Mouse (Mus musculus): Measurements from ENCODE around the gene Cyp2d40. TPM values are rescaled to one million over a fixed set of nuclear protein-coding genes. Genes with fewer than 3 reads are reported as not detected.
A peak's percentile ranks its signal among the peaks of the same experiment; 100 is the strongest.

The Cyp2d40 gene
- total and polyA plus RNA-seq, 2 experiments: 107 to 145 TPM

DNA sequence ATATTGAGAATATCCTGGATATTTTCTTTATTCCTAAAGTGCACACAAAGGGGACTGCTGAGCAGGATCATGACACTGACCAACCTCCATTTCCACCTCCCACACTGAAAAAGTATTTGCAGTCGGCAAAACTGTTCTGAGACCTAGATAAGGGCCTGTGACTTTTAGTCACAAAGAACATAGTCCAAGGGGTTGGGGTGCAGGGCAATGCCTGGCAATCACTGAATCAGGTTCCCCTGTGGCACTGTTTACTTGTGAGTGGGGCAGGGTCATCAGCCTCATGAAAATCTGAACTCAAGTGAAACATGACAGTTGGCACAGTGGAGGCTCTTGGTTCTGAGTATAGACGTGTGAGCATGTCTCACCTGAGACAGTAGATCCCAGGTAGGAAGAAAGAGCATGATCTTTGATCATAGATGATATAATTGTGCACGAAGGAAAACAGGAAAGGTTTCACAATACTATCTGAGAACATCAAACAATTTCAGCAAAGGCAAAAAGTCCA is 32.0 kb upstream of the Cyp2d40 start:
- peaks cover 10% of the 10 kb centered on the region for H3K36me3 ChIP-seq (ENCODE audit: control insufficient read depth, insufficient read depth, low read length)
- H3K4me1 ChIP-seq (ENCODE audit: control insufficient read depth, insufficient read depth, low read length): peaks cover 29% of the 10 kb centered on the region
- peaks cover 13% of the 10 kb centered on the region for H3K79me2 ChIP-seq (ENCODE audit: control insufficient read depth, insufficient read depth, low read length)
- H3K9ac ChIP-seq (ENCODE audit: low read depth, low read length): no peak overlapping the region
- H3K27ac ChIP-seq (replicated peaks; ENCODE audit: insufficient read depth, low read depth, low read length): peak overlapping the region; percentile 78
- DNase-seq (ENCODE audit: extremely low read depth, low read depth, low spot score): peak; percentile 99
- 10% methylated on average over 3 of the region's 3 CpGs for WGBS
- H3K4me3 ChIP-seq (ENCODE audit: insufficient read depth, low read depth, low read length): no peak overlapping the region
- no peaks in the 10 kb centered on the region for H3K27me3 ChIP-seq (ENCODE audit: control insufficient read depth, insufficient read depth, low read length)
- TF ChIP-seq CTCF (IDR thresholded peaks at IDR 0.05; ENCODE audit: low read depth, low read length) (no peak), POLR2A (IDR thresholded peaks at IDR 0.05; ENCODE audit: extremely low read depth, insufficient read depth, low read length) (no peak)

DNA sequence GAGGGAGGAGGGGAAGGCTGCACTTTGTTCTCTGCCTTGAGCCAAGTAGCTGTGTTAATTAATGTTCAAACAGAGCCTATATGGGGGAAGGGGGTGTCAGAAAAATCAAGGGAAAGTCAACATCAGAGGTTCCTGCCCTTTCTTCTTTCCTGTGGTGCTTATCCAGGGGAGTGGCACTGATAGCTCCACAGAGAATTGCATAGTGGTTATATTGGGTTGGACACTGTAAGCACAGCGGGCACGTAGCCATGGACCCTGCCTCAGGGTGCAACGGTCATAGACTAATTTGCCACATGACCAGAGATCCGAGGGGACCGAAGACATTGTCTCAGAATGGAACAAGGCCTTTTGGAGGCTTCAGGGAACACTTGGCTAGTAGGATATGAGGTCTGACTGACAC is 30.3 kb upstream of the Cyp2d40 start, which contains the start of gene Cyp2d26:
Gene Cyp2d26, minus strand, starts transcription at position 18 of the 400 bp plus-strand sequence.
- peak; percentile 99 for DNase-seq (ENCODE audit: extremely low read depth, low read depth, low spot score)
- Histone ChIP-seq H3K4me3 (ENCODE audit: insufficient read depth, low read depth, low read length) (peak within 1 kb of the TSS; percentile 82), H3K36me3 (ENCODE audit: control insufficient read depth, insufficient read depth, low read length) (peaks cover 26% of the 10 kb centered on the region), H3K79me2 (ENCODE audit: control insufficient read depth, insufficient read depth, low read length) (peaks cover 13% of the 10 kb centered on the region), H3K4me1 (ENCODE audit: control insufficient read depth, insufficient read depth, low read length) (peaks cover 35% of the 10 kb centered on the region), H3K27me3 (ENCODE audit: control insufficient read depth, insufficient read depth, low read length) (no peaks in the 10 kb centered on the region), H3K9ac (ENCODE audit: low read depth, low read length) (peak within 1 kb of the TSS; percentile 85), H3K27ac (replicated peaks; ENCODE audit: insufficient read depth, low read depth, low read length) (peak within 1 kb of the TSS; percentile 95)
- WGBS: 18% methylated on average over 5 of the region's 5 CpGs
- no peak for TF ChIP-seq CTCF (IDR thresholded peaks at IDR 0.05; ENCODE audit: low read depth, low read length)

DNA sequence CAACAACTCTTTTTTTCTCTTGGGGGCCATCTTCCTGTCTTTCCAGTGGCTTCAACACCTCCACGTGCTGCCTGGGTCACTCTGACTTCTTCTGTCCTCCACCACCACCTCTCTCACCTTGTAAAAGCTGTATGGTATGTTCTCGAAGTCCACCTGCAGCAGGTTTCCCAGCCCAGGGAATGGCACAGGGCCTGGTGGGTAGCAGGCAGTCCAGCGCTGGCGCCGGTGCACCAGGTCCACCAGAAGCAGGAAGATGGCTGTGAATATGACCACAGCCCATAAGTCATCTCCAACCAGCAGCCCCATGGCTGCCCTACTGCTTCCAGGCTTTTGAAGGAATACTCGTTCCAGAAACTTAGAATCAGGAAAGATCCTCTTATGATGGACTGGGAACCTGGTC is 29.9 kb upstream of the Cyp2d40 start:
- H3K27ac ChIP-seq (replicated peaks; ENCODE audit: insufficient read depth, low read depth, low read length): peak overlapping the region; percentile 95
- no peaks in the 10 kb centered on the region for H3K27me3 ChIP-seq (ENCODE audit: control insufficient read depth, insufficient read depth, low read length)
- H3K79me2 ChIP-seq (ENCODE audit: control insufficient read depth, insufficient read depth, low read length): peaks cover 13% of the 10 kb centered on the region
- H3K36me3 ChIP-seq (ENCODE audit: control insufficient read depth, insufficient read depth, low read length): peaks cover 27% of the 10 kb centered on the region
- DNase-seq (ENCODE audit: extremely low read depth, low read depth, low spot score): no peak
- TF ChIP-seq CTCF (IDR thresholded peaks at IDR 0.05; ENCODE audit: low read depth, low read length) (no peak), POLR2A (IDR thresholded peaks at IDR 0.05; ENCODE audit: extremely low read depth, insufficient read depth, low read length) (peak; percentile 50; the same call in 1 of the 2 replicates)
- peak overlapping the region; percentile 85 for H3K9ac ChIP-seq (ENCODE audit: low read depth, low read length)
- WGBS: 17% methylated on average over 6 of the region's 6 CpGs
- peaks cover 35% of the 10 kb centered on the region for H3K4me1 ChIP-seq (ENCODE audit: control insufficient read depth, insufficient read depth, low read length)
- peak overlapping the region; percentile 82 for H3K4me3 ChIP-seq (ENCODE audit: insufficient read depth, low read depth, low read length)

DNA sequence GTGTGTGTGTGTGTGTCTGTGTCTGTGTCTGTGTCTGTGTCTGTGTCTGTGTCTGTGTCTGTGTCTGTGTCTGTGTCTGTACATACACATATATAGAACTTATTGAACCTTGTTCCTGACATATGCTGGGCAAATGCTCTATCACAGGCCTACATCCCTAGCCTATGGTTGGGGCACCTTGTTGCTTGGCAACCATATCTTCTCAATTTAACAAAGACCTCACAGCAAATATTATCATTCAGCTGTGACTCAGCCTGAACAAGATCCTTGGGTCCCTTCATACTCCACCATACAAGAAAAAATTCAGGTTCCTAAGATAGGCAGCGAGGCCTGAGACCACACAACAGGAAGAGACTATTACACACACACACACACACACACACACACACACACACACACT is 29.5 kb upstream of the Cyp2d40 start:
- TF ChIP-seq CTCF (IDR thresholded peaks at IDR 0.05; ENCODE audit: low read depth, low read length) (no peak), POLR2A (IDR thresholded peaks at IDR 0.05; ENCODE audit: extremely low read depth, insufficient read depth, low read length) (no peak)
- WGBS: 24% methylated on average over 1 of the region's 1 CpGs
- no peaks in the 10 kb centered on the region for H3K27me3 ChIP-seq (ENCODE audit: control insufficient read depth, insufficient read depth, low read length)
- peak; percentile 51 for DNase-seq (ENCODE audit: extremely low read depth, low read depth, low spot score)
- H3K4me1 ChIP-seq (ENCODE audit: control insufficient read depth, insufficient read depth, low read length): peaks cover 35% of the 10 kb centered on the region
- H3K9ac ChIP-seq (ENCODE audit: low read depth, low read length): peak overlapping the region; percentile 85
- H3K4me3 ChIP-seq (ENCODE audit: insufficient read depth, low read depth, low read length): peak overlapping the region; percentile 82
- H3K79me2 ChIP-seq (ENCODE audit: control insufficient read depth, insufficient read depth, low read length): peaks cover 13% of the 10 kb centered on the region
- peaks cover 27% of the 10 kb centered on the region for H3K36me3 ChIP-seq (ENCODE audit: control insufficient read depth, insufficient read depth, low read length)
- peak overlapping the region; percentile 95 for H3K27ac ChIP-seq (replicated peaks; ENCODE audit: insufficient read depth, low read depth, low read length)

DNA sequence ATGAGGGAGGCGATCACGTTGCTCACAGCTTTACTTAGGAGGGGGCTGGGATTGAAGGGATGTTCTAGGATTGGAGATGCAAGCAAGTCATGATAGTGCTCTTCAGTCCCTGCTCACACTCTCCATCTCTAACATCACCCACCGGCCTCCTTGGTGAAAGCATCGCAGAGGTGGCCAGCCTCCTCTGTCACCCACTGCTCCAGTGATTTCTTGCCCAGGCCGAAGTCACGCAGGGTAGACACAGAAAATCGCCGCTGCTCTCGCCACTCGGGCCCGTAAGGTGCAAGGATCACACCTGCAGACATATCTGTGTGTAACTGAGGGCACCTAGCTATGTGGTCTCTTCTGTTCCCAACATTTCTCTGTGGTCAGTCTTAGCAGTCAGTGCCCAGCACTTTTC is 28.6 kb upstream of the Cyp2d40 start:
- H3K27ac ChIP-seq (replicated peaks; ENCODE audit: insufficient read depth, low read depth, low read length): peak overlapping the region; percentile 95
- H3K36me3 ChIP-seq (ENCODE audit: control insufficient read depth, insufficient read depth, low read length): peaks cover 27% of the 10 kb centered on the region
- no peak for TF ChIP-seq CTCF (IDR thresholded peaks at IDR 0.05; ENCODE audit: low read depth, low read length)
- TF ChIP-seq POLR2A (IDR thresholded peaks at IDR 0.05; ENCODE audit: extremely low read depth, insufficient read depth, low read length): no peak
- peaks cover 13% of the 10 kb centered on the region for H3K79me2 ChIP-seq (ENCODE audit: control insufficient read depth, insufficient read depth, low read length)
- no peak for DNase-seq (ENCODE audit: extremely low read depth, low read depth, low spot score)
- peak overlapping the region; percentile 82 for H3K4me3 ChIP-seq (ENCODE audit: insufficient read depth, low read depth, low read length)
- WGBS: 28% methylated on average over 11 of the region's 11 CpGs
- peaks cover 37% of the 10 kb centered on the region for H3K4me1 ChIP-seq (ENCODE audit: control insufficient read depth, insufficient read depth, low read length)
- no peaks in the 10 kb centered on the region for H3K27me3 ChIP-seq (ENCODE audit: control insufficient read depth, insufficient read depth, low read length)
- H3K9ac ChIP-seq (ENCODE audit: low read depth, low read length): peak overlapping the region; percentile 84

DNA sequence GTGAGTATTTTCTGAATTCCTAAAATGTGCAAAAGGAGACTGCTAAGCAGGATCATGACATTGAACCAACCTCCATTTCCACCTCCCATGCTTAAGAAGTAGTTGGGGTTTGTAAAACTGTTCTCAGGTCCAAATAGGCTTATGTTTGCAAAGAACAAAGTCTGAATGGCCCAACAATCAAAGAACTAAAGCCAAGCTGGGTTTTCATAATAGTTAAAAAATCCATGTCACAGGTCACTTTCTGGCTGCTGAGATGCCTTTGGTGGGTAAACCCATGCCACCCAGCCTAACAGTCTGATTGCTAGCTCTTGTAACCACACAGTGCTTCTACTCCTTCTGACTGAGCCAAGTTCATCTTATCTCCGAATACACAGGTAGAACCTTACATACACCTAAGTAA is 20.6 kb upstream of the Cyp2d40 start:
- TF ChIP-seq POLR2A (IDR thresholded peaks at IDR 0.05; ENCODE audit: extremely low read depth, insufficient read depth, low read length) (no peak), CTCF (IDR thresholded peaks at IDR 0.05; ENCODE audit: low read depth, low read length) (no peak)
- H3K27me3 ChIP-seq (ENCODE audit: control insufficient read depth, insufficient read depth, low read length): no peaks in the 10 kb centered on the region
- H3K4me3 ChIP-seq (ENCODE audit: insufficient read depth, low read depth, low read length): no peak overlapping the region
- no peak overlapping the region for H3K27ac ChIP-seq (replicated peaks; ENCODE audit: insufficient read depth, low read depth, low read length)
- no peak overlapping the region for H3K9ac ChIP-seq (ENCODE audit: low read depth, low read length)
- no peaks in the 10 kb centered on the region for H3K79me2 ChIP-seq (ENCODE audit: control insufficient read depth, insufficient read depth, low read length)
- H3K4me1 ChIP-seq (ENCODE audit: control insufficient read depth, insufficient read depth, low read length): peaks cover 23% of the 10 kb centered on the region
- 23% methylated on average over 1 of the region's 1 CpGs for WGBS
- peaks cover 4% of the 10 kb centered on the region for H3K36me3 ChIP-seq (ENCODE audit: control insufficient read depth, insufficient read depth, low read length)
- DNase-seq (ENCODE audit: extremely low read depth, low read depth, low spot score): peak; percentile 94
